Mouse (Mus musculus) intestine, embryonic 16.5 days (tissue): ENCODE data around the gene Gpatch11. TPM values are rescaled to one million over a fixed set of nuclear protein-coding genes. Genes with fewer than 3 reads are reported as not detected.
"Not testable (repeated sequence)": the region's sequence is repeated elsewhere in the genome, so short reads cannot be mapped to it uniquely, and the experiment has no call there.

Experiments
- ATAC-seq: fragments of 200-750 bp; cut with Nextera tagmentation; 2 replicates; pipeline ENCODE4 v1.8.0; 2017; ENCODE audit warnings: moderate TSS enrichment, moderate library complexity
- H3K27ac ChIP-seq: fragments of 300-500 bp; sonication (generic); 2 replicates; pipeline ENCODE4 v1.5.1; 2014; ENCODE audit warnings: mild to moderate bottlenecking, low read length
- H3K27me3 ChIP-seq: fragments of 300-500 bp; sonication (generic); replicated peaks from 2 replicates; pipeline ENCODE4 v1.6.1; 2014; ENCODE audit warnings: low read length, control low read depth, mixed read lengths; ENCODE audit not compliant: control insufficient read depth, insufficient read depth
- H3K36me3 ChIP-seq: fragments of 300-500 bp; sonication (generic); 2 replicates; pipeline ENCODE4 v1.6.1; 2014; ENCODE audit warnings: low read length, control low read depth; ENCODE audit not compliant: control insufficient read depth, insufficient read depth
- H3K4me1 ChIP-seq: fragments of 300-500 bp; sonication (generic); 2 replicates; pipeline ENCODE4 v1.6.1; 2014; ENCODE audit warnings: low read length, control low read depth, mixed read lengths; ENCODE audit not compliant: control insufficient read depth, insufficient read depth
- H3K4me2 ChIP-seq: fragments of 300-500 bp; sonication (generic); 2 replicates; pipeline ENCODE4 v1.6.1; 2014; ENCODE audit warnings: low read depth, low read length, control low read depth
- H3K4me3 ChIP-seq: fragments of 300-500 bp; sonication (generic); 2 replicates; pipeline ENCODE4 v1.5.1; 2014; ENCODE audit warnings: mild to moderate bottlenecking, low read length
- H3K9ac ChIP-seq: fragments of 300-500 bp; sonication (generic); 2 replicates; pipeline ENCODE4 v1.6.1; 2014; ENCODE audit warnings: low read depth, low read length
- H3K9me3 ChIP-seq: fragments of 300-500 bp; sonication (generic); 2 replicates; pipeline ENCODE4 v1.6.1; 2016; ENCODE audit warnings: low read length, control low read depth; ENCODE audit not compliant: control insufficient read depth
- WGBS: fragments of 180-500 bp; shearing (Covaris S2); extraction: QIAGEN DNeasy Blood & Tissue Kit; methylation state at CpG from one replicate; pipeline ENCODE4 v1.1.7; 2014; 5-methylcytosine and 5-hydroxymethylcytosine counted together
- polyA plus RNA-seq: library from polyadenylated mRNA; unstranded; fragments of >200 nt; fragmentation: Nextera tagmentation; extraction: Ambion mirVana; gene quantifications from 2 replicates; pipeline ENCODE4 v1.2.1, GENCODE M21; 2015

Gpatch11 gene
- 47.1 and 50.4 TPM in 2 replicates for polyA plus RNA-seq

DNA sequence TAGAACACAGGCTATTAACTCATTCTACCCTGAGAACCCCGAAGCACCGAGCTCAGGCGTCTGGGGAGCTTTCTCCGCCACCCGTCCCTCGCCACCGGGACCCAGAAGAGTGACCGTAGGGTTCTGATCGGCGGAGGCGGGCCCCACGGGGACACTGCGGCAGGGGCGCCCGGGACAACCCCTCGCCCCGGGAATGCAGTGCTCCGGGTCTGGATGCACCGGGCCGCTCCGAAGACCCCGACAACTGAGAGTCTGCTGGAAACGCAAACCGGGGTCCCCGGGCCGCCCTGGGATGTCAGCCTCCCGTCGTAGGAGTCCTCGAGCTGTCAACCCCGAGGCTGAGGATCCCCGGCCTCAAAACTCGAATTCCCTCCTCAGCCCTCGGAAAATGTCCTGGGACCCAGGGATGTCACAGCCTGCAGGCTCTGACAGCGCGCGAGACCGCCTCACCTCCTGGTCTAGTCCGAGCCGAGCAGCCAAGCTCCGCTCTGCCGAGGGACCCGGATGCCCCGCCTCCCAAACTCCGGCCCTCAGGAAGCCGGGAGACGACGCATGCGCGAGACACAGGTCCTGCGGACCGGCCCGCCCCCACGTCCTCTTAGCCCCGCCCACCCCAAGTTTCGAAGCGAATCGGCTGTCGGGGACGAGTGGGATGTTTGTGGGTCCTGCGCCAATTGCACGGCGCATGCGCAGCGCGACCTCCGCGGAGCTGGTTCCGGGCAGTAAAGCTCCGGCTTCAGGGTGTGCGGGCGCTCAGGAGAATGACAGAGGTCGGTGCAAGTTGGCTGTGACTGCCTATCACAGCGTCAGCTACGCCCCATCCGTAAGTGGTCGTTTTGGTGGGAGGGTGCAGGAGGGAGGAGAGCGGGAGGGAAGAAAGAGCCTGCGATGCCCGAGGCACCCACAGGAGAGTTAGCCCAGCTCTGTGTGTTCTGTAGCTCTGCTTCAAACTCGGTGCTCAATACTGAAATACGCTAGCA lies at the start of gene Gpatch11, which contains the start of gene Heatr5b:
TSS of gene Gpatch11 (plus strand) at position 712 of the 980 bp plus-strand sequence.
TSS of gene Heatr5b (minus strand) at position 509 of the 980 bp plus-strand sequence.
- WGBS: under 1% methylated on average over 81 of the region's 81 CpGs
- peak within 1 kb of the TSS; percentile 75 for H3K4me2 ChIP-seq
- H3K9me3 ChIP-seq: no peaks in the 10 kb centered on the region

DNA sequence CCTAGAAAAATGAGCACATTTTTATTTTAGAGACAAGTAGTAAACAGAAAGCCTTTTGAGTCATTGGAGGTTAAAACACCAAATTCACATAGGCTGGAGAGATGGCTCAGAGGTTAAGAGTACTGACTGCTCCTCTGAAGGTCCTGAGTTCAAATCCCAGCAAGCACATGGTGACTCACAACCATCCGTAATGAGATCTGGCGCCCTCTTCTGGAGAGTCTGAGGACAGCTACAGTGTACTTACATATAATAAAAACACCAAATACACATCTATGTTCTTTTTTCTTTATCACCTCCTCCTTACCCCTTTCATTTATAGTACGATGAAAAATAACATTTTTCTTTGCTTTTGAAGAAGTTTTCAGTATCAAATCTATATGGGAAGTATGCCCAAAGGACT lies 47.1 kb upstream of the Gpatch11 start:
- not testable (repeated sequence) for H3K27me3 ChIP-seq, H3K27ac ChIP-seq, H3K4me3 ChIP-seq, H3K4me2 ChIP-seq, ATAC-seq, H3K9me3 ChIP-seq, H3K36me3 ChIP-seq, H3K4me1 ChIP-seq, H3K9ac ChIP-seq
- WGBS: 74% methylated on average over 3 of the region's 3 CpGs

More for the DNA sequence above, at the start of gene Gpatch11, which contains the start of gene Heatr5b:
- peak within 1 kb of the TSS; percentile 94 for H3K9ac ChIP-seq
- peak within 1 kb of the TSS; percentile 86 for H3K4me3 ChIP-seq
- H3K36me3 ChIP-seq: peaks cover 13% of the 10 kb centered on the region
- no peaks in the 10 kb centered on the region; the same call in 1 of the 2 replicates for H3K4me1 ChIP-seq
- ATAC-seq: peak; percentile 99
- H3K27me3 ChIP-seq: no peaks in the 10 kb centered on the region
- H3K27ac ChIP-seq: peak within 1 kb of the TSS; percentile 92

DNA sequence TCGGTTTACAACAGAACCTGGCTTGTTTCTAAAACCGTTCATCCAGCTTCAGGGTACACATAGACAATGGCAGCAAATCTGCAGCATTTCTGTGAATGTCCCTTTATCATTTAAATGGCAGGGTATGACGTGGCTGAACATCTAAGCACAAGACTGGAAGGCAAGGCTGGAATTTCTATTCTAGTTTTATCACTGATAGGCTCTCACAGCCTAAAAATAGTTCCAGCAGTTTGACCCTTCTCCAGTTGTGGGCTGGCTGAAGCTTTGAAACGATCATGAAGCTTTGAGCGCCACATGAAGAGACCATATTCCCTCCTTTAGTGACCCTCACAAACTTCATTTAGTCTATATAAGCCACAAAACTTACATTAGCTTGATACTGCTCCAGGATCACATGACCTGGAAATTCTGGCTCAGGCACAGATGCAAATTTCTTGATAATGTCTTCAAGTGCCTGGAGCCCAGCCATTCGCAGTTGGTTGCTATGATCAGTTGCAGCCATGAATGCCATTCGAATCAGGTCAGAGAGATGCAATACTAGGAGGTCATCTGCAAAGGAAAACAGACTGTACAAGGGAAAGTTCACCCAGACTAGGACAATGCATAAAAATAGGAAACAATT lies 44.2 kb upstream of the Gpatch11 start:
- Histone ChIP-seq H3K36me3 (peaks cover 5% of the 10 kb centered on the region; the same call in 1 of the 2 replicates), H3K9ac (no peak overlapping the region), H3K27me3 (no peaks in the 10 kb centered on the region), H3K4me3 (no peak overlapping the region), H3K9me3 (no peaks in the 10 kb centered on the region), H3K4me2 (no peak overlapping the region), H3K4me1 (0 out of 2 replicates have a peak, but pooled peaks cover 2% of the 10 kb centered on the region), H3K27ac (no peak overlapping the region)
- 79% methylated on average over 7 of the region's 7 CpGs for WGBS
- ATAC-seq: no peak

DNA sequence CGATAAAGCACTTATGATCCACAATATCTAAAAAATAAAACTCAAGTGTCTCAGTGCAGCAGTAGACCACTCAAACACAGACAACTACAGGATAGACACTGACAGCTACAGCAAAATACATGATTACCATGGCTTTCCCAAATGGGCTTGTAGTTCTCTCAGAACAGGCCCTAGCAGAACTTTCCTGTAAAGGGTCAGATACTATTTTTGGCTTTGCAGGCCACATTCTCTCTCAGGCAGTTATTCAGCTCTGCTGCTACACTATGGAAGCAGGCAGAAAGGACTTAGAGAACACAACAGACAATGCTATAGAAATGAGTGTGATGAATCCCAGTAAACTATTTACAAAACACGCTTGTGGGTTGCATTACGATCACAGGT lies 43.7 kb upstream of the Gpatch11 start:
- Histone ChIP-seq H3K36me3 (peaks cover 5% of the 10 kb centered on the region; the same call in 1 of the 2 replicates), H3K4me2 (no peak overlapping the region), H3K9ac (no peak overlapping the region), H3K27me3 (no peaks in the 10 kb centered on the region), H3K4me1 (0 out of 2 replicates have a peak, but pooled peaks cover 2% of the 10 kb centered on the region), H3K27ac (no peak overlapping the region), H3K4me3 (no peak overlapping the region), H3K9me3 (no peaks in the 10 kb centered on the region)
- WGBS: 85% methylated on average over 3 of the region's 3 CpGs
- ATAC-seq: no peak

- 85% methylated on average over 3 of the region's 3 CpGs for WGBS
- no peaks in the 10 kb centered on the region for H3K9me3 ChIP-seq
- no peak overlapping the region for H3K4me3 ChIP-seq
- H3K9ac ChIP-seq: no peak overlapping the region
- no peaks in the 10 kb centered on the region for H3K27me3 ChIP-seq
- 0 out of 2 replicates have a peak, but pooled peaks cover 2% of the 10 kb centered on the region for H3K4me1 ChIP-seq
- no peak overlapping the region for H3K4me2 ChIP-seq
- ATAC-seq: 0 out of 2 replicates have a peak, but pooled peaks have one; percentile 26
- no peak overlapping the region for H3K27ac ChIP-seq
- H3K36me3 ChIP-seq: peaks cover 5% of the 10 kb centered on the region; the same call in 1 of the 2 replicates
These were observed 43.2 kb upstream of the Gpatch11 start for GRCm38 (mm10) chr17:78792122-78792521.

DNA sequence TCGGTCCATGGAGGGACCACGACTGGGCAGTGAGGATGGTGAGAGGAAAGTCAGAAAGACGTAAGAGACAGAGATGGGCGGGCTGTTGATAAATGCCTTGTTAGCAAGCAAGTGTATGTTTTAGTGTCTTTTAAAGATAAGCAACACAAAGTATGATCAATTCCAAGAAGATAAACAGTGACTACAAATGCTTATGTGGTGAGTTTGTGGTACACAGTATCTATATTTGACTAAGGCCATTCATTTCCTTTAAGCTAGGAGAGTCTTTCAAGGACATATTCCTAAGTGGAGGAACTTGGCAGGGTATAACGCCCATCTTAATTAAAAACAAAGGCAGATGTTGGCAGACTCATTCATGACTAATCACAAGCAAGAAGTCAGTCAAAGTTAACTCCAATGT lies 41.0 kb upstream of the Gpatch11 start:
- H3K27me3 ChIP-seq: no peaks in the 10 kb centered on the region
- H3K27ac ChIP-seq: no peak overlapping the region
- H3K4me2 ChIP-seq: no peak overlapping the region
- H3K4me1 ChIP-seq: 0 out of 2 replicates have a peak, but pooled peaks cover 2% of the 10 kb centered on the region
- H3K9ac ChIP-seq: no peak overlapping the region
- H3K4me3 ChIP-seq: no peak overlapping the region
- ATAC-seq: no peak
- peaks cover 5% of the 10 kb centered on the region; the same call in 1 of the 2 replicates for H3K36me3 ChIP-seq
- 84% methylated on average over 5 of the region's 5 CpGs for WGBS
- no peaks in the 10 kb centered on the region for H3K9me3 ChIP-seq

- Histone ChIP-seq H3K27me3 (no peaks in the 10 kb centered on the region), H3K9ac (no peak overlapping the region), H3K4me3 (no peak overlapping the region), H3K4me1 (no peaks in the 10 kb centered on the region), H3K36me3 (no peaks in the 10 kb centered on the region), H3K9me3 (no peaks in the 10 kb centered on the region), H3K4me2 (no peak overlapping the region), H3K27ac (no peak overlapping the region)
- ATAC-seq: no peak
- WGBS: 95% methylated on average over 1 of the region's 1 CpGs
These were observed 38.1 kb upstream of the Gpatch11 start for GRCm38 (mm10) chr17:78797222-78797621.

DNA sequence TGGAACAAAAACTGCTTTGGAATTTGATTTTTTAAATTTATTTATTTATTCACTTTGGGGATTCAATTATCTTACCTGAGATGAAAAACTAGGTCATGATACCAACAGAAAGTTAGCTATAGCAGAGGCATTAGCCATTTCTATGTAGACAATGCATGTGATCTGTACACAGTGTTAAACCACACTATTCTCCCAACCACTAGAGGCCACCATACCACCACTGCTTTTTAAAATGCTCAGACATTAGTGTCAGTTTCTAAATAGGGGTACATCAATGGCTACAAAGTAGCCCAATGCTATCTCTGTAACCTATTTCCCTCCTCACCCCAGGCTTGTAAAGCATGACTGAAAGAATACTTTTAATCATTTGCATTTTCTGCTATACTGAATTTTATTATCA lies 26.3 kb upstream of the Gpatch11 start:
- no peak overlapping the region for H3K9ac ChIP-seq
- no peaks in the 10 kb centered on the region for H3K9me3 ChIP-seq
- H3K27ac ChIP-seq: no peak overlapping the region
- no peaks in the 10 kb centered on the region for H3K4me1 ChIP-seq
- ATAC-seq: no peak
- H3K27me3 ChIP-seq: no peaks in the 10 kb centered on the region
- H3K36me3 ChIP-seq: no peaks in the 10 kb centered on the region
- no peak overlapping the region for H3K4me3 ChIP-seq
- no peak overlapping the region for H3K4me2 ChIP-seq

DNA sequence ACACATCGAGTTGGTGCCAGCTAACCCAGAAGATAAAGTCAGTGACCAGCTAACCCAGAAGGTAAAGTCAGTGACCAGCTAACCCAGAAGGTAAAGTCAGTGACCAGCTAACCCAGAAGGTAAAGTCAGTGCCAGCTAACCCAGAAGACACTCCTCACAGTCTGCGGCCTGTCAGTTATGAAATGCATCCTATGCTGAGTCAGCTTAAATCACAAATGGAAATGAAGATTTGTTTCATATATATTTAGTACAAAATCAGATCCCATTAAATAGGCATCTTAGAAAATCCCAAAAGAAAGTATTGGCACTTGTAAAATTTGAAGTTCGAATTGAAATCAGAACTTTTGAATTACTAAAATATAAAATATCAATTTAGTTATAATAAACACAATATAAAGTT lies 25.8 kb upstream of the Gpatch11 start:
- Histone ChIP-seq H3K4me1 (no peaks in the 10 kb centered on the region), H3K4me3 (no peak overlapping the region), H3K27me3 (no peaks in the 10 kb centered on the region), H3K27ac (no peak overlapping the region), H3K36me3 (no peaks in the 10 kb centered on the region), H3K9me3 (no peaks in the 10 kb centered on the region), H3K4me2 (no peak overlapping the region), H3K9ac (no peak overlapping the region)
- no peak for ATAC-seq
- WGBS: 89% methylated on average over 3 of the region's 3 CpGs
